Mouse (Mus musculus): ENCODE results near the gene Gm42878. TPM values are rescaled to one million over a fixed set of nuclear protein-coding genes. Genes with fewer than 3 reads are reported as not detected.

Gm42878 gene
- not detected in 2 replicates for polyA plus RNA-seq (2016; fragmentation: Nextera tagmentation; extraction: Ambion mirVana)

DNA sequence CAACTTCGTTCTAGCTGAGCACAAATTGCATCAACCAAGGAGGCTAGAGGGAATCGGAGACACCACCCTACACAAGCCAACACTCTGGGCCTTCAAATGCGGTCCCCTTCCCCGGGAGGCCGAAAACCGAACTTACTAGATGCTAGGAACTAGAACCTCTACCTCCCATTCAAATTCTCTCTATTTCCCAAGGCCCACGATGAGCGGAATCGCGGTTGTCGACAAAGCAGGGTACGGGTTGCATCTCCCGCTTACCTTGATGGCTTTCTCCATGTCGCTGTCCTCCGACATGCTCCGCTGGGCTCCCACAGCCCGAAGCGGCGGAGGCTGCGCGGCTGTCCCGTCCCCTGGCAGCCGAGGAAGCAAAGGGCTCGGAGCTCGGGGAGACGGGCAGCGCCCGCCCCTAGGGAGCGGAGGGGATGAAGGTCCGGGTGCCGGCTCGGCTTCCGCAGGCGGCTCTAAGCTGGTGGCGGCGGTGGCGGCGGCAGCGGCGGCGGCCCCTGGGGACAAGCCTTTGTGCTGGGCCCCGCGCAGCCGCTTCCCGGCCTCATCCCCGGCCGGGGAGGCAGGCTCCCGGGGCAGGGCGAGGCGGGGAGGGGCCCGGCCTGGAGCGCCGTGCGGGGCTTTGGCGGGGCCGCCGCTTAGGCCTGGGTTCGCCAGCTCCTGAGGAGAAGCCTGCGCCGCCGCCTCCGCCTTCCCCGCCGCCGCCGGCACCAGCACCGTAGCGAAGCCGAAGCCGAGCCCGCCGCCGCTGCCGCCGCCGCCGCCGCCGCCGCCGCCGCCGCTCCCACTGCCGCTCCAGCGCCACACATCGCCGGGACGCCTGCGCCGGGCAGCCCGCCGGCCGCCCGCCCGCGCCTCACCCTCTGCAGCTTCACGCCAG is at the start of gene Gm42878, which contains the start of gene Adam1a:
Gm42878 (minus strand) TSS at position 573 of the 883 bp plus-strand sequence.
Adam1a (minus strand) TSS at position 573 of the 883 bp plus-strand sequence.
- H3K4me1 ChIP-seq, result peaks cover 34% of the 10 kb centered on the region
- peaks cover 4% of the 10 kb centered on the region for H3K36me3 ChIP-seq (replicated peaks)
- WGBS, result 1% methylated on average over 92 of the region's 97 CpGs
- H3K4me3 ChIP-seq, result peak within 1 kb of the TSS; percentile 100
- no peaks in the 10 kb centered on the region for H3K27me3 ChIP-seq (ENCODE audit: poor library complexity, severe bottlenecking)
- H3K9me3 ChIP-seq, result no peaks in the 10 kb centered on the region
- DNase-seq (ENCODE audit: extremely low spot score, low spot score), result peak; percentile 30
- peak within 1 kb of the TSS; percentile 99 for H3K27ac ChIP-seq

GRCm38 (mm10) chr5:121594714-121595313 is 49.5 kb upstream of the Gm42878 start:
- peaks cover 33% of the 10 kb centered on the region for H3K4me1 ChIP-seq
- no peaks in the 10 kb centered on the region for H3K36me3 ChIP-seq (replicated peaks)
- H3K27me3 ChIP-seq (ENCODE audit: poor library complexity, severe bottlenecking), result peaks cover 7% of the 10 kb centered on the region
- H3K27ac ChIP-seq, result no peak overlapping the region
- peak overlapping the region; percentile 86; the same call in 1 of the 2 replicates for H3K4me3 ChIP-seq
- H3K9me3 ChIP-seq, result no peaks in the 10 kb centered on the region
- DNase-seq (ENCODE audit: extremely low spot score, low spot score), result no peak
- WGBS, result 89% methylated on average over 6 of the region's 6 CpGs

DNA sequence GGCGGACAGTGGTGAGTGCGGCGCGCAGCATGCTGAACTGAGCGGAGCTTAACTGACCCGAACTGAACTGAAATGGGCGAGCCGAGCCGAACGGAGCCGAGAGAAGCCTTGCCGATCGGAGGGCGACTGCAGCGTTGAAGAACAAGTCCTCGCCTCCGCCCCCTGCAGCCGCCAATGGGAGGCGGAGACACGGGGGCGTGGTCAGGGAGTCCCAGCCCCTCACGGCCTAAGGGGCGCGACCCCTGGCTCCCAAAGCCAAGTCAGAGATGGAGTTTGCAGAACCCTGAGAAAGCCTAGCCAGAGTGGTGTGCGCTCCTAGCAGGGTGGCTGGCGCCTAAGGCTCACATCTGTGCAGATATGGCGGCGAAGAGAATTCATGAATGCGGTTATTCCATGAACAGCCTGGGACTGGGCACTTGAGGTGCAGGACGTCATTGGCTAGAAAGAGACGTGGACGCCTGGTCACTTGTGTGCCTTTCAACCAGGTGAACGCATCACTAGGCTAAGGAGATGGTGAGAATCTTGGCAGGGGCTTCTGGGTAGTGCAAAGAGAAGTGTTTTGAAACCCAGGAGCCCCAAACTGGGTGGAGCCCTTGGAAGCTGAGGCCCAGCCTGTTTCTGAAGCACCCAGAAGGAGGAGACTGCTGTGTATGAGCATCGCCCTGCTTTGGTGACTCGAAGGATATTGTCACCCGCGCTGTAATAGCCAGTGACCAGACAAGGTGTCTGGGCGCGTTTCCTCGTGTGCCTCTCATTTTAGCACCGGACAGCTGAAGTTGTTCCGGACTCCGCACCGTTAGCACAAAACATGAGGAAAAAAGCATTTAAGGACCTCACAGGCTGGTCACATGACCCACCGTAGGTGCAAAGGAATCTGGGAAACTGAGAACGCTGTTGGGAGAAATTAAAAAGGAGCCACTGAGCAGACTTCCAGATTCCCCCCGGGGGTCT is 48.4 kb upstream of the Gm42878 start, which contains the start of gene Aldh2:
Aldh2 (minus strand) TSS at position 374 of the 951 bp plus-strand sequence.
- H3K27ac ChIP-seq, result peak within 1 kb of the TSS; percentile 84
- H3K27me3 ChIP-seq (ENCODE audit: poor library complexity, severe bottlenecking), result peaks cover 7% of the 10 kb centered on the region
- DNase-seq (ENCODE audit: extremely low spot score, low spot score), result peak; percentile 82
- no peaks in the 10 kb centered on the region for H3K36me3 ChIP-seq (replicated peaks)
- WGBS, result 4% methylated on average over 47 of the region's 47 CpGs
- no peaks in the 10 kb centered on the region for H3K9me3 ChIP-seq
- H3K4me3 ChIP-seq, result peak within 1 kb of the TSS; percentile 86
- peaks cover 29% of the 10 kb centered on the region for H3K4me1 ChIP-seq

GRCm38 (mm10) chr5:121592816-121593407 is 47.6 kb upstream of the Gm42878 start:
- WGBS, result 4% methylated on average over 33 of the region's 33 CpGs
- Histone ChIP-seq H3K9me3 (no peaks in the 10 kb centered on the region), H3K36me3 (replicated peaks) (no peaks in the 10 kb centered on the region), H3K27ac (peak overlapping the region; percentile 84), H3K27me3 (ENCODE audit: poor library complexity, severe bottlenecking) (peaks cover 7% of the 10 kb centered on the region), H3K4me3 (peak overlapping the region; percentile 86), H3K4me1 (peaks cover 26% of the 10 kb centered on the region)
- no peak for DNase-seq (ENCODE audit: extremely low spot score, low spot score)

- DNase-seq (ENCODE audit: extremely low spot score, low spot score), result no peak
- Histone ChIP-seq H3K27me3 (ENCODE audit: poor library complexity, severe bottlenecking) (peaks cover 7% of the 10 kb centered on the region), H3K4me1 (peaks cover 26% of the 10 kb centered on the region), H3K36me3 (replicated peaks) (0 out of 2 replicates have a peak, but pooled peaks cover 4% of the 10 kb centered on the region), H3K9me3 (no peaks in the 10 kb centered on the region), H3K27ac (no peak overlapping the region), H3K4me3 (peak overlapping the region; percentile 86)
- 69% methylated on average over 11 of the region's 11 CpGs for WGBS
Observed at GRCm38 (mm10) chr5:121592064-121592815, 47.0 kb upstream of the Gm42878 start.

GRCm38 (mm10) chr5:121591417-121592063 is 46.3 kb upstream of the Gm42878 start:
- Histone ChIP-seq H3K27me3 (ENCODE audit: poor library complexity, severe bottlenecking) (peaks cover 7% of the 10 kb centered on the region), H3K4me1 (peaks cover 26% of the 10 kb centered on the region), H3K4me3 (no peak overlapping the region), H3K36me3 (replicated peaks) (0 out of 2 replicates have a peak, but pooled peaks cover 4% of the 10 kb centered on the region), H3K27ac (no peak overlapping the region), H3K9me3 (no peaks in the 10 kb centered on the region)
- 87% methylated on average over 11 of the region's 11 CpGs for WGBS
- DNase-seq (ENCODE audit: extremely low spot score, low spot score), result no peak

DNA sequence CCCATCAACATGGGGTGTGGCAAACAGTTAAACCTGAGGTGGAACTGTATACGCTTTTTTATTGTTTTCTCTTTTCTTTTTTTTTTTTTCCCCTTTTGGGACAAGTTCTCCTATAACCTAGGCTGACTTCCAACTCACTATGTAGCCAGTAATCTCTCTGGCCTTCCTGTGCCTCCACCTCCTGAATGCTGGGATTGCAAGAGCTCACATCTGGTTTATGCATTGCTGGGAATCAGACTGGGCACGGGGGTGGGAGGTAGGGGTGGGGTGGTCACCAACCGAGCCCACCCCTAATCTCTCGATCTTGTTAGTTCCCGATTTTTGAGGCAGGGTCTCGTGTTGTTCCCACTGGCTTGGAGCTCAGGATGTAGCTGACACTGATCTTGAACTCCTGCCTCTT is 44.6 kb upstream of the Gm42878 start:
- H3K36me3 ChIP-seq (replicated peaks), result 0 out of 2 replicates have a peak, but pooled peaks cover 4% of the 10 kb centered on the region
- H3K4me3 ChIP-seq, result no peak overlapping the region
- H3K27ac ChIP-seq, result no peak overlapping the region
- H3K4me1 ChIP-seq, result peaks cover 26% of the 10 kb centered on the region
- no peak for DNase-seq (ENCODE audit: extremely low spot score, low spot score)
- H3K27me3 ChIP-seq (ENCODE audit: poor library complexity, severe bottlenecking), result peaks cover 7% of the 10 kb centered on the region
- 92% methylated on average over 6 of the region's 6 CpGs for WGBS
- no peaks in the 10 kb centered on the region for H3K9me3 ChIP-seq

GRCm38 (mm10) chr5:121586400-121587039 is 41.2 kb upstream of the Gm42878 start:
- Histone ChIP-seq H3K9me3 (no peaks in the 10 kb centered on the region), H3K4me3 (no peak overlapping the region), H3K36me3 (replicated peaks) (0 out of 2 replicates have a peak, but pooled peaks cover 4% of the 10 kb centered on the region), H3K4me1 (peaks cover 8% of the 10 kb centered on the region), H3K27ac (no peak overlapping the region), H3K27me3 (ENCODE audit: poor library complexity, severe bottlenecking) (no peaks in the 10 kb centered on the region; the same call in 1 of the 2 replicates)
- DNase-seq (ENCODE audit: extremely low spot score, low spot score), result no peak
- 80% methylated on average over 6 of the region's 6 CpGs for WGBS

GRCm38 (mm10) chr5:121585699-121586098 is 40.4 kb upstream of the Gm42878 start:
- H3K27ac ChIP-seq, result no peak overlapping the region
- no peak for DNase-seq (ENCODE audit: extremely low spot score, low spot score)
- H3K4me3 ChIP-seq, result no peak overlapping the region
- WGBS, result 89% methylated on average over 5 of the region's 5 CpGs
- H3K27me3 ChIP-seq (ENCODE audit: poor library complexity, severe bottlenecking), result no peaks in the 10 kb centered on the region
- H3K9me3 ChIP-seq, result no peaks in the 10 kb centered on the region
- H3K4me1 ChIP-seq, result peaks cover 6% of the 10 kb centered on the region
- H3K36me3 ChIP-seq (replicated peaks), result 0 out of 2 replicates have a peak, but pooled peaks cover 4% of the 10 kb centered on the region

GRCm38 (mm10) chr5:121585005-121585404 is 39.7 kb upstream of the Gm42878 start:
- H3K4me1 ChIP-seq, result peaks cover 6% of the 10 kb centered on the region
- 95% methylated on average over 10 of the region's 10 CpGs for WGBS
- no peaks in the 10 kb centered on the region for H3K27me3 ChIP-seq (ENCODE audit: poor library complexity, severe bottlenecking)

More at GRCm38 (mm10) chr5:121585005-121585404, 39.7 kb upstream of the Gm42878 start:
- Histone ChIP-seq H3K4me3 (no peak overlapping the region), H3K9me3 (no peaks in the 10 kb centered on the region), H3K27ac (no peak overlapping the region), H3K36me3 (replicated peaks) (peaks cover 10% of the 10 kb centered on the region)
- no peak for DNase-seq (ENCODE audit: extremely low spot score, low spot score)
